Mouse (Mus musculus) right cerebral cortex, adult 18-20 months (tissue): ENCODE data around the gene Atf7.

Experiments used
- DNase-seq: peaks from one replicate; pipeline ENCODE4 v3.0.0; 2022; ENCODE audit warnings: mixed read lengths

Gene Atf7

GRCm38 (mm10) chr15:102515261-102515660 lies 110.0 kb downstream of the Atf7 start:
- DNase-seq, result no peak

GRCm38 (mm10) chr15:102513004-102513403 lies 112.3 kb downstream of the Atf7 start:
- no peak for DNase-seq

DNA sequence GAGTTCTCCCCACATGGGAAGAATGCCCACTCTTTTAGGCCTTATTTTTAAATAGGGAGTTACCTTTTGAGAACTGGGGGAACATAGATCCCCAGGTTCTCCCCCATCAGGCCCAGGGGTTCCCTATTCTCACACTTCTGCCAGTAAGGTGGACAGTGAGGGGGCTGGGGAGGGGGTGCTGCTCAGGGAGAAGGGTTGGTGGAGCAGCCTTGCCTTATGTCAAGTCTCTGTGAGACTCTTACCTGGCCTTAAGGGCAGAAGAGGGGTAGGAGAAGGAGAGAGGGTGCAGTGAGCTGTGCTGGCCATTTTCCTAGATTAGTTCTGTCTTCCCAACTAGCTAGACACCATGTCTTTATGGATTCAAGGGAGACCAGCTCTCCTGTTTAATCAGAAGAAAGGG lies 112.8 kb downstream of the Atf7 start:
- DNase-seq, result no peak

- DNase-seq, result no peak
Observed at GRCm38 (mm10) chr15:102512010-102512409, 113.3 kb downstream of the Atf7 start.

DNA sequence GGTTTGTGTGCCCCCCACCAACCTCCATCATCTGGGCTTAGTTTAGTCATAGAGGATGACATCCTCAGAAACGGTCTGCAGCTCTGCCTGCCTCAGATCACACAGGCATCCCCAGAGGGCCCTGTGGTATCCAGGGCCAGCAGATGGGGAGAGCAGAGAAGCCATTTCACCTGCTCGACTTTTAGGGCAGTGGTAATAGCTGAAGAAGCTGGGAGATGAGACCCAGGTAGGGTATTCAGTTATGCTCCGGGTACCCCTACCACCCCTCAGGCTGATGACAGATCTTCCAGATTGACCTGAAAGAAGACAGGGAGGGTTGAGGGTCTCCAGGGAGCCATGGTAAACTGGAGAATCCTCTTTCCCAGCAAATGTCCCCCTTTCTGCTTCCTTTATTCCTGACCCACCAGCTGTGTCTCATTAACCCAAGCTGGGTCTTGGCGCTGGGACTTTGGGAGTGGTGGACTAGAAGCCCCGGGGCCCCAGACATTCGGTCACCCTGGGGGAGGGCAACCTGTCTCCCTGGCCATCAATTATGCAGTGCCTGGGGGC lies 113.9 kb downstream of the Atf7 start:
- no peak for DNase-seq

DNA sequence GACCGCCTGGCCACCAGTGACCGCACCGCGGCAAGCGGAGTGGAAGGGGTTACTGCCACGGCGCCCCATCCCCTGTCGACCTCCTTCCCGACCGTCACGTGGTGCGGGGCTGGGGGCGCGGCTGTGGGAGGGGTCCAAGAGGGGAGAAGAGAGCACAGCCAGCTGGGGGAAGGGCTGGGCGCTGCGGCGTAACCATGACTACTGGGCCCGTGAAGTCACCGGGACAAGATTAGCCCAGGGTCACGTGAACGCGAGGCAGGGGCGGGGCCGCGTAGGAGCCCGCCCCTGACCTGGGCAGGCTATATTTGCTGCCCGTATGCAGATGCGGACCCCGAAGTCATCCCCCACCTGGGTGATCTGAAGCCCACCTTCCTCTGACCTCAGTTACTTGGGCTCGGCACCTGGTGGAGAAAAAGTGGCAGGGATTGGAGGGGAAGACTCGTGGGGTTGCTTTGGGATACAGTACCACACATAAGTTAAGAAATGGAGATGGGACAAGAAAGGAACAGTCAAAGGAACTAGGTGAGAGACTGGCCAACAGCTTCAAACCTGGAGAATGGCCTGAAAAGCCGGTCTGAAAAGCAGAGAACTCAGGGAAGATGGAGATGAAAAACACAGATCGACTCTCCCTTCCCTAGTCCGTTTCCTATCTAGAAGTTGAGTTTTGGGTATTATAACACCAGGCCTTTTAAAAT lies 114.5 kb downstream of the Atf7 start:
- peak; percentile 85 for DNase-seq

DNA sequence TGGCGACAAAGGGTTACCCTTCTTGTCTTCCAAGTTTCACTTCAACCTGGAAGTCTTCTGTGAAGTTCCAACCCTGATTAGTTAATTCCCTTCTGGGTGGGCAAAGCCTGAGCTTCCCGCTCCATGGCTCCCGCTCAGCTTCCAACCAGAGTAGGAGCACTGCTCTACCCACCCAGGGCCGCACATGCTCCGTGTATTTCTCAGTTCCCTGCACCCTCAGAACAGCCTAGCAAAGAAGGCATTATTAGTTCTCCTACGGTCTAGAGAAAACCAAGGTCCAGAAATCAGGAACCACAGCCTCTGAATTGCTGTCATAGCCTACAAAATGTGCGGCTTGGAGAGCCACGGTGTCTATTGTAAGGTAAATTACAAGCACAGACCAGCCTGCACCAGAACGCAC lies 115.2 kb downstream of the Atf7 start:
- no peak for DNase-seq

DNA sequence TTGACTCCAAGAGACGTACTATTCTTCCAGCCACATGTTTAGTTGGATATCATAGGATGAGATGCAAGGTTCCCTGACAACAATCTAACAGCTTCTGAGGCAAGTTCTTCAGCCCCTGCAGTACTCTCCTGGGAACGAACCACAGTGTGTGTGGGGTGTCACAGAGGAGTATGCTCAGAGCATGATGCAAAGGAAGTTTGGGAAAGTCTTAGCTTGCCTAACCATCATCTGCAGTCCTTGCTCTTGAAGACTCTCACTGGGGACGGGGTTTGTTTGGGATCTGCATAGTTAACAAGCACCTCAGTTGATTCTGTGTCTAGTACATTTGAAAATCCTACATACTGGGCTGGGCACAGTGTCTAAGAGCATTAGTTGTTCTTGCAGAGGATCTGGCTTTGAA lies 116.9 kb downstream of the Atf7 start:
- DNase-seq, result no peak

- DNase-seq, result no peak
Observed at GRCm38 (mm10) chr15:102507561-102507960, 117.7 kb downstream of the Atf7 start.

- no peak for DNase-seq
Observed at GRCm38 (mm10) chr15:102506864-102507263, 118.4 kb downstream of the Atf7 start.

GRCm38 (mm10) chr15:102506464-102506830 lies 118.8 kb downstream of the Atf7 start:
- no peak for DNase-seq

GRCm38 (mm10) chr15:102505770-102506463 lies 119.3 kb downstream of the Atf7 start:
- DNase-seq, result no peak

- DNase-seq, result no peak
Observed at GRCm38 (mm10) chr15:102505073-102505769, 120.0 kb downstream of the Atf7 start.

DNA sequence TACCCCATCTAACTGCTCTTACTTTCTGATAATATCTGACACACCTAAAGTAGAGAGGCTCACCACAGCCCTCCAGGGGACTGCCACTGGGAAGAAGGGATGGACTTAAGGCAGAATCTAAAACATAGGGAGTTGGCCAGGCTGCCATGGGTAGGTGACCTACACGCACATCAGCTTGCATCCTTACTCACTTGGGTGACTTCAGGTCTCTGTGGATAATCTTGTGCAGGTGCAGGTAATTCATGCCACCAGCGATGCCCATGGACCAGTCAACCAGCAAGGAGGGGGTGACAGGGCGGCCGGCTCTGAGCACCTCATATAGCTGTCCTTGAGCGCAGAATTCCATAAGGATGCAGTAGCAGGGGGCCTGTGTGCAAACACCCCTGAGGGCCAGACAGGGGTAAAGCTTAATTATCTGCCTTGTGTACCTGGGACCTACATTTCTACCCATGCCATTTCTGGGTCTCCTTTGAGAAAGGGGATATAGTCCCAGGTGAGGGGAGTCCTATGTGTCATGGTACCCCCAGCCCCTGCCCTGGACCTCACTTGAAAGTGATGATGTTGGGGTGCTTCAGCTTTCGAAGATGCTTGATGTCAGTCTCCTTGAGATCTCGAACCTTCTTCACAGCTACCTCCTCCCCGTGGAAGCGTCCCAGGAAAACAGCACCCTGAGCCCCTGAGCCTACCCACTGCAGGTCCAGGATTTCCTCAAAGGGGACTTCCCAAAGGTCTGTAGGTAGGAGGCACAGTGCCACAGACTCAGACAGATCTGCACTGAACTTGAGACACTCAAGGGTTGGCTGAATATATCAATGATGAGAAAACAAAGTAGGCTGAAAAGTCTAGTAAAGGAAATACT lies 121.1 kb downstream of the Atf7 start:
- no peak for DNase-seq

DNA sequence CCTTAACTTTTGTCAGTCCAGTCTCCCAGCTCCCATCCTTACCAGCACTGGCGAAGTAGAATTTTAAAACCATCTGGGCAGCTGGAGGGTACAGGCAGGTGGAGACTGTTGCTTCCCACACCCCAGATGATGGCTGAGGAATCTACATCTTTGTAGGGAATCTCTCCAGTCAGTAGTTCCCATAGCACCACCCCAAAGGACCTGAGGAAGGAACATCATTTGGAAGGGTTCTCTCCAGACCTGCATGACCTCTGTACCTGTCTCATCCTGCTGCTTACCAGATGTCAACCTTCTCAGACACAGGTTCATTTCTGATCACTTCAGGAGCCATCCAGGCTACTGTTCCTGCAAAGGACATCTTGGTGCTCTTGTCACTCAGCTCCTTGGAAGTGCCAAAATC lies 121.8 kb downstream of the Atf7 start, which contains the start of gene Gm10337:
Gm10337 (plus strand) TSS at position 276 of the 400 bp plus-strand sequence.
- no peak for DNase-seq

DNA sequence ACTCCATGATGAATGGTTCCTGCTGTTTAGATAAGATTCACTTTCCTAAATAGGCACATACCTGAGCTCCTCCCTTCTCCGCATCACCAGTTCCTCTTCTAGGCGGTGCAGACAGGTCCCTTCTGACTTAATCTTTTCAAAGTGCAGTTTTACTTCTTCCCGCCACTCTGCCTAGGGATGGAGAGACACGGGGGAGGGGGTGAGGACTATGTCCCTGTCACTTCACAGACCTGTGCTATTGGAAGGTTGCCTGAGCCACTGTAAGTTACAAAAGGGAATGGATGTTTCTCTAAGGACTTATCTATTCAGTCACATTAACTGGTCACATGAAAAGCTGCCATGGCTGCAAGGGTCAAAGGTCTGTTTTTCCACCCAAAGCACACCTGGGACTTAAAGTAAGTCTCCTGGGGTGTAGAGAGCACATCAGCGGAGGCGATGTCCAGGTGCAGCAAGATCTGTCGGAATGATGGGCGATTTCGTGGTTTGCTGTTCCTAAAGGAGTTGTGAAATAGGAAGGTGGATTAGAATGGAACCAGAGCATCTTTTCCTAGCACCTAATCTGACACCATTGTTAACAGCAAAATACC lies 122.9 kb downstream of the Atf7 start:
- no peak for DNase-seq

DNA sequence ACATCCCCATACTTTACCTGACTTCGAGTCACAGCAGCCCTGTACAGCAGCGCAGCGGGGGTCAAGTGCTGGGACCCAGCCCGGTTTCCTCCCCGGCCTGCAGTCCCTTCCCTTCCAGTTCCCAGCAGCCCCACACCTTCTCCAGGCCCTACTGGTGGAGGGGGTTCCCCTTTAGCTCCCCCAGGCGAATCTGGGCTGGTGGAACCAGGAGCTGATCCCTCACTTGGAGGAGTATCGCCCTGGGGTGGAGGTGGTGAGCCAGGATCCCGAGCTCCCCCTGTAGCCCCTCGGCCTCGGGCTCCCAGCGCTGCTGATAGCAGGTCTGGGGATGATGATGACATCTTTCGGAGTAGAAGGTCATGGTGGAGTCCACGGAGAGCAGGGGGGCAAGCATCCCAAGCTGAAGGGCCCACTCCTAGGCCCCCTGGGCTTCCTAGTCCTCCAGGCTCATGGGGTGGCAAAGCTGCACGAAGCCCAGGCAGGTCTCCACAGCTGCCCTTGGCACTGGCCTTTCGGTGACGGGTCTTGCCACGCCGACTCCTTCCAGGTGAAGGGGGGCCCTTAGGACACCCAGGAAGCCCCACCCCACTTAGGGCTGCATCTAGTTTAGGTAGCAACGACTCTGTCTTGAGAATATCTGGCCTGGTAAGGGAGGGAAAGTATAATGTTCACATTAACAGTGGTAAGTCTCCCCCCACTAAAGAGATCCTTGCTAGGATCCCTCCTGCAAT lies 124.0 kb downstream of the Atf7 start:
- DNase-seq, result no peak

DNA sequence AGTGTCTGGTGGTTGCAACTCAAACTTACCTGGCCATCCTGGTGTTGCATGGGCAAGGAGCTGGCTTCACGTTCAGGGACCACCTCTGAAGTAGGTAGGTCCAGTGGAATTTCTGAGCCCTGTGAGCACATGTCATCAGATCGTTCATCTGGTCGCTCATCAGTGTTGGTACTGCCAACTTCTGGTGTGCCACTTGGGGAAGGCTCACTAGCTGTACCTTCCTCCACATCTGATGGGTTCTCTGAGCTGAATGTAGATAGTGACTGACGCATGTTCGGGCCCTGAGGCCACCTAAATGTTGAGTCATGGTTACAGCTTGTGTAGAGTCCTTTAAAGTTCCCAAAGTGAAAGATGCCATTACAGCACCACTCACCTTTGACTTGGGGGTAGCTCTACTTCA lies 124.8 kb downstream of the Atf7 start:
- no peak for DNase-seq

DNA sequence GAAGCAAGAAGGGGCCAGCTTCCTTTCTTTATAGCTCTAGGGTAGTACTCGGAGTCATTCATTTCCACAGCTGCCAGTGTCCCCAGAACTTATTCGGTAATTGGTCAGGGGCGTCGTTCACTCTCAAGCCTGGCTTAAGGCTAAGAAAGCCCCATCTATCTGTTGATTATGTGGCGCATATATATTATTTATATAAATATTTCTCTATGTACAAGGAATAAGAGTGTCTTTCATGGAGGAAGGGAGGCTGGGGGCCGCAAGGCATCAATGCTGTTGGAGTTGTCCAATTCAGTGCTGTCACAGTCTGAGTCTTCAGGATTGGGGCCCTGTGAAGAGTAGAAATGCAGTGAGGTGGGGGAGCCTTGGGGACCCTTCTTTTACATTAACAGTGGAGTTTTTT lies 125.4 kb downstream of the Atf7 start:
- no peak for DNase-seq

DNA sequence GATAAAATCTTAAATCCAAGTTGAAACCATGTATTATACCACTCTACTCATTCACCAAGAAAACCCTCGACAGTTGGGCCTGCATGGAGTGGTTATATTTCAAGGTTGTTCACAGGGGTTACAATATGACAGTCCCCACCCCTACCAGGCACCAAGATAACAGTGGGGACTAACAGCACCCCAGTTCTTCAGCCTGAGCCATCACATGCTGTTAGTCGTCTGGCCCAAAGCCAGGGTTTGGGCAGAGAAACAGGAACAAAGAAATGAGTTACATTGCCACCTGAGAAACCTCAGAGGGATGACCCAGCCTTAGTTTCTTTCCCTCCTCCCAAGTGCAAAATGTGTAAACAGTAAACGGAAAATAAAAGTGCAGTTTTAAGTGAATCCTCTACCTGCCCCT lies 125.9 kb downstream of the Atf7 start:
- DNase-seq, result no peak

- DNase-seq, result no peak
Observed at GRCm38 (mm10) chr15:102498322-102498721, 126.9 kb downstream of the Atf7 start.

GRCm38 (mm10) chr15:102487664-102488063 lies 137.6 kb downstream of the Atf7 start:
- no peak for DNase-seq
